Mouse (Mus musculus) liver, adult (tissue): Measurements from ENCODE around the gene Islr2.

Experiments used
- GATA4 ChIP-seq: IDR thresholded peaks from 2 replicates; pipeline ENCODE4 v1.6.1; 2014; ENCODE audit warnings: mild to moderate bottlenecking, low read length; ENCODE audit not compliant: insufficient replicate concordance

Gene Islr2

DNA sequence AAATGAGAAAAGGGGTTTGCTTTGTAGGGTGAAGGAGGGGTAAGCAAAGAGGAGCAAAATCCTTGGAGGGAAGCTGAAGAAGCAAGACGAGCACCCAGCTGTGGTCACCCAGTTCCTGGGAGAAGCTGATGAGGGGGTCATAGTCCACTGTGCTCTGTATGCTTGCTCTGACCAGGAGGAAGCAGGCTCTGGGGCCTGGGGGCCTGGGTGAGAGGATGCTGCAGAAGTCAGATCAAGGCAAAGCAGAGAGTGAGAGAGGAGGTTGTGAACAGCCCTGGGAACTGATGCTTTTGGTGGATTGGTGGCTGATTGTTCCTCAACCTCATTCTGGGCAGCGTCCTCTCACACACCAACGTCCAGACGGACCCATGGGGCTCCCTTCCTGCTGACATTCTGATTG lies 27.0 kb downstream of the Islr2 start:
- no peak for TF ChIP-seq GATA4

DNA sequence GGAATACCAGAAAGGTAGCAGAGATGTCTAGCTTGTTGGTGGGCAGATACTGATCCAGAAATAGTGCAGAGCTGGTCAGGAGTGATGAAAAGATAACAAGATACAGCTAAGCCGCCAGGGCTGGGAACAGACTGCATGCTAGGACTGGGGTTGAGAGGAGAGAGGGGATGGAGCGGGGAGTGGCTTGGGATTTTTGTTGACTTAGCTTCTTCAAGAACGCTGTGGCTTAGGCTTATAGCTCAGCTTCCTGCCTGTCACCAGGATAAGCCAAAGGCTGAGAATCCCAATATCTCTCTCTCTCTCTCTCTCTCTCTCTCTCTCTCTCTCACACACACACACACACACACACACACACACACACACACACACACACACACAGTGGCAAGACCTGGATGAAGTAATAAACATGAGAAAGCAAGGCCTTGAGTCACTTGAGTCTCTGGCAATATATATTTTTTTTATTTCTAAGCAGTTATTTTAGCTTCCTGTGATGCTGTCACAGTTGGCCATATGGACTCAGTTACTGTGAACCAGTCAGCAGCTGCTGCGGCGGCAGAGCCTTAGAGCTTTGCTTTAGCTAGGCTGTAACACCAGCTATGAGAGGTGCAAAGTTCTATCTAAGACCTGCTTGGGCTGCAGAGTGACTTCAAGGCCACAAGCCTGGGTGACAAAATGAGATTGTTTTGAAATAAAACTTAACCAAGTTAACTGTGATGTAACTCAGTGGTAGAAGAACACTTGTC lies 28.2 kb downstream of the Islr2 start:
- TF ChIP-seq GATA4 = no peak

DNA sequence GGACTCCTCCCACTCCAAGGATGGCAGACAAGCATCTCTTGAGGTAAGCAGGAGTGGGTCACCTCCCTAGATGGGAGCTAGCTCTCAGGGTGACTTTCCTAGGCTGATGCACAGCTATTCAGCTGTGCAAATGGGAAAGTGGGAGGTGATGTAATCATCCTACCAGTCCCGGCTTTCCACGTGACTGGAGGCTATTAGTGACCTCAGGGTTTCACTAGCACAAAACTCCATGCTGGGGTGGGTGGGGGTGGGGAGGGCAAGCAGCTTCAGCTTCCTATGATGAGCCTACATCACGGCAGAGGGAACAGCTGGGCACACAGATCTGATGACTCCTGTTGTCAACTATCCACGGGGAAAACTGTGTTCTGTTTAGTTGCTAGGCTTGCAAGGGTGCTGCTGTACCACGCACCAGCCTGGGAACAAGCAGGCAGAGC lies 29.3 kb downstream of the Islr2 start:
- TF ChIP-seq GATA4 = no peak

DNA sequence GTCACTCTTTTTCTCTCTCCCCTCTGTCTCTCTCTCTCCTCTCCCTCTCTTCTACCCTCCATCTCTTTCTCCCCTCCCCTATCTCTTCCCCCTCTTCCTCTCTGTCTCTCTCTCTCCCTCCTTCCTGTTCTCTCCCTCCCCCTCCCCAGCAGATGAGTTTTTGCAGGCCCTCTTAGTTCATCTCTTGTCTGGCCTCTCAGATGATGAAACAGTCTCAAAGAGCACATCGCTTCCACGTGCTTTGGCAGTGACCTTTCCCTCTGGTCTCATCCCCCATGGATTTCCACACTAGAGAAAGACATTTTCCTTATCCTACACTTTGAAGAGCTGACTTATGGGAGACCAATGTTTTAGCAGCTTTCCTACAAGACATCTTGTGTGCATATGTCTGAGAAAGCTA lies 31.3 kb downstream of the Islr2 start:
- TF ChIP-seq GATA4 = no peak

DNA sequence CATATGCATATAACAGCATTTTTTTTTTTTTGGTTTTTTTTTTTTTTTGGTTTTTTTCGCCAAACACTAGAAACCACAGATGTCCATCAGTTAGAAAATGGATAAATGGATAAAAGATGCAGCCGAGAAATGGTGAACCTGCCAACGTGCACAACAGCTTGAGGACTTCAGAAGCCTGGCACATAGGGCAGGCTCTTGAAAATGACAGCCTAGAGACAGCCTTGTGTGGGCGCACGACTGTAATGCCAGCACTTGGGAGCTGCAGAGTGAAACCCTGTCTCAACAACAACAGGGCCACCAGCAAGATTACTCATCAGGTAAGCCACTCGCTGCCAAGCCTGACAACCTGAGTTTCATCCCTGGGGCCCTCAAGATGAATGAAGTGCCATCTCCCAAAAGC lies 34.7 kb downstream of the Islr2 start:
- no peak for TF ChIP-seq GATA4

DNA sequence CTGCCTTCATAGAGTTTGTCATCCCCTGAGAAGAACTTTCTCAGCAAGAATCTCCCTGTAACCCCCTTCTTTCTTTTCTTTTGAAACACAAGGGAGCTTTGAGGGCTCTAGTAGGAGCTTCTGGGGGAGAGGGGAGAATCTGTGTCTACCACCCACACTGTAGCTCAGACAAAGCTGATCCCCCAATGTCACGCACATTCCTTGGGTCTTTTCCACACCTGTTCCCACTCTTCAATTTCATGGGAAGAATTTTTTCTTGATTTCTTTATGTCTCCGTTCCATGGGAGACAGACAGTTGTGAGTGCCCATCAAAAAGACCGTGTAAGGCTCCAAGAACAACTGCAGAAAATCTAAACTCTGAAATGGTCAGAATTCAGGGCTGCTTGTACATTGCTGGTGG lies 35.2 kb downstream of the Islr2 start:
- no peak for TF ChIP-seq GATA4

DNA sequence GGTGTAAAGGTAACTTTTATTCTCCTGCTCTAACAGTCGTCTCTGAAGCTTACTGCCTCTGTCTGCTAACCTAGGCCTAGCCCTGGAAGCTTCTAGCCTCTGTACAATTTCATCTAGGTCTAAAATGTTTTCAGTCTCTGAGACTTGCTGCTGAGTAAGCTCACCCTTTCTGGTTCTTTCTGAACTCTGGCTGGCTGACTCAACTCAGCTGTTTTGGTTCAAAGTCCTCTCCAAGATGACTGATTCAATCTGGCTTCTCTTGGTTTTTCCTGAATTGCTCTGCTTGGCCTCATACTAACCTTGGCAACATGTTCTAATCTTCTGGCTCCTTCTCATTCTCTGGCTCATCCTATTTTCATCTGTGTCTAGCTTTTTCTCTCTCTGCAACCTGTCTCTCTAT lies 38.3 kb downstream of the Islr2 start:
- no peak for TF ChIP-seq GATA4

DNA sequence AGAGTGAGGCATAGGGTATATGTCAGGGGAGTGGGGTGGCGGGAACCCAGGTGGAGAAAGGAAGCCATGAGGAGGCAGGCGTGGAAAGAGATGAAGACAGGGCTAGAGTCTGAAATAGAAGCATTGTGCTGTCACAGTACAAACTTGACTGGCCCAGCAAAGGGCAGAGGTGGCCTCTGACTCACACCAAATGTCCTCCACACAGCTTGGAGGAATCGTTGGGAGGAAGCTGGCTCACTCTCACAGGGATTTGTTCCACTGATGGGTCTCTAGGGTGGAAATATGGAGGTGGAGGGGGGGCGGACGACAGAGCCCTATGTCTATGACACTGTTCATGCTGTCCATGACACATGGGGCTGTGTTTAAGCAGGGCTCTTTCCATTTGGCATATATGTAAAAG lies 41.0 kb downstream of the Islr2 start:
- TF ChIP-seq GATA4 = no peak

DNA sequence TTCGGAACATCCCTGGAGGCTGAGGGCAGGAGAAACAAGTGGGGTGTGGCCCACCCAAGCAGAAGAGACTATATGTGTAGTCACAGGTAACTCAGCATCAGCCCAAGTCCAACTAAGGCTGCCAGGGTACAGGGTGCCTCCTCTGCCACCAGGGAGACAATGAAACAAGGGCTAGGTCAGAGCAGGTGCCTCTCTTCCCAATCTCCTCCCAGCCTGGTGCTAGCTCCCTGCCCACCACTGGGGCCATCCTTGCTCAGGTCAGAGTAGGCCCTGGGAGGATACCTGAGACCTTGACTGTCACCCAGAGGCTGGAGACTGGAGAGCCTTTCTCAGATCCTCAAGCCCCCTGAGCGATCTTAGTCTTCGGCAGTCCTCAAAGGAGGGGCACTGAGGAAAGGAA lies 41.9 kb downstream of the Islr2 start:
- no peak for TF ChIP-seq GATA4

DNA sequence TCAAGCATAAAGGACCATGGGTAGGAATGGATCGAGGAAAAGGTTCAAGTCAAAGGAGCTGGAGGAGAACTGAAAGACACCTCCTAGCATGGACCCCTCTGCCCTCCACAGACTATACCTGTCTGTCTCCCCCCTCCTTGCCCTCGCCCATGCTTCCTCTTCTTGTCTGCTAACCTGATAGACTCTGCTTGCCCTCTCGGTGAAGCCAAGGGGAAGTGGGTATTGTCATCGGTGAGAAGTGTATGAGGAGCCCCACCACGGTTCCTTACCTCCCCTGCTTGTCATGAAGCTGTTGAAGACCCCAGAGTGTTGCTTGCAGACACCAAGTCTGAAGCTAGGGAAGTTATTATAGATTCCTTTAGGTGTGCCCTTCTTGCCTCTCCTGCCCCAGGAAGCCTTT lies 43.8 kb downstream of the Islr2 start:
- no peak for TF ChIP-seq GATA4

DNA sequence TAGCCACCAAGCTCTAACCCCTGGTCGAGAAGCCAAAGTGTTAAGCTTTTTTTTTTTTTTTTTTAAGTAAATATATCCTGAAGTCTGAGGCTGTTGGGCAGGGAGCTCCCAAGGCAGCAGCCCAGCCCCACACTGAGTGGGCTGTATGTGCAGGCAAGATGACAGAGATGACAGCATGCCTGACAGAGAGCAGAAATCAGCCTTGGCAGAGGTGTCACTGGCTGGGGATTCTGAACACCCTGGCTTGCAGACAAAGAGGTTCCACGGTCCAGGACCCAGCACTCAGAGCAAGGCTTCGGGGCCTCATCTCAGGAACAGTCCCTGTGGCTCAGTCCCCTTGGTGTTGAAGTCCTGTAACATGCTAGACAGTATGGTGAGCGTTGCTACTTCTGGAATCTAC lies 44.3 kb downstream of the Islr2 start:
- no peak for TF ChIP-seq GATA4

DNA sequence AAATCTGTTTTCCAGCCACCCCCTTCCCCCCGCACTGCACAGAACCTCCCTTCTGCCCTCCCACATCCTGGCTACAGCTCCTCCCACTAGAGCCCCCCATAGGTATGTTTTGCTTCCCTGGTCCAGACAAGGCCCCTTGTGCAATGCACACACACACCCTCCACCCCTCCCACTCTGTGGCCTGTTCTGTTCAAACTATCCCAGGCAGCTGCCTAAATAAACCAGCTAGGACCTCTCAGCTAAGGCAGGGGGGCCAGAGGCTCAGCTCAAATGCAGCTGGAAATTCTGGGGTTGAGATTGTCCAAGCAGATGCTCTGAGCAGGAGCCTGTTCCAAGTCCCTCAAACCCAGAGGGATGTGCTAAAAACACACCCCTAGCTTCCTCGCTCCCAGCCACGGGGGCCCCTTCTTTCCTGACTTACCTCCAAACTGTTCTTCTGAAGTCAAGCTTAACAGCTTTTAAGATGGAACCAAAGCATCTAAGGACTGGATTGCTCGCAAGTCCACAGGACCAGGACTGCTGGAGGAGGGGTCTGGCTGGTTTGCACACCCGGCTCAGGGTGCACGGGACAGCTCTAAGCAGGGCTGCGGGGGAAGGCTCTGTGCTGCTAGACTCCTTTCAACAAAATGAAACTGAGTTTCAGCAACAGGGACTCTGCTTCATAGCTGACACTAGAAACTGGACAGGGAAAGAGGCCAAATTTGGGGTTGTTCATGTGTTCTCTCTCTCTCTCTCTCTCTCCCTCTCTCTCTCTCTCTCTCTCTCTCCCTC lies 45.4 kb downstream of the Islr2 start:
- no peak for TF ChIP-seq GATA4

DNA sequence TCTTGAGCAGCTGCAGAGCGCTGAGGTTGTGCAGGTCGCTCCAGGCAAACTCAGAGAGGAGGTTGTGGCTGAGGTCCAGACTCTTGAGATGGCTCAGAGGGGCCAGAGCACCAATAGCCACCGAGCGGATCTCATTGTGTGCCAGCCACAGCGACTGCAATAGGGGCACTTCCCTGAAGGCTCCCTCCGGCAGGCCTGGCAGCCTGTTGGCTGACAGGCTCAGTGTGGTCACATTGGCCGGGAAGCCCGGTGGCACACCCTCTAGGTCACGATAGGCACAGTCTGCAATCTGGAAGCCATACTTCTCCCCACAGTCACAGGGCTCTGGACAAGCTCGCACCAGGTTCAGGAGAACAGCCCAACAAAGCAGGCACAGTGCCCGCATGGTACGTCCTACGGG lies 46.3 kb downstream of the Islr2 start:
- no peak for TF ChIP-seq GATA4

DNA sequence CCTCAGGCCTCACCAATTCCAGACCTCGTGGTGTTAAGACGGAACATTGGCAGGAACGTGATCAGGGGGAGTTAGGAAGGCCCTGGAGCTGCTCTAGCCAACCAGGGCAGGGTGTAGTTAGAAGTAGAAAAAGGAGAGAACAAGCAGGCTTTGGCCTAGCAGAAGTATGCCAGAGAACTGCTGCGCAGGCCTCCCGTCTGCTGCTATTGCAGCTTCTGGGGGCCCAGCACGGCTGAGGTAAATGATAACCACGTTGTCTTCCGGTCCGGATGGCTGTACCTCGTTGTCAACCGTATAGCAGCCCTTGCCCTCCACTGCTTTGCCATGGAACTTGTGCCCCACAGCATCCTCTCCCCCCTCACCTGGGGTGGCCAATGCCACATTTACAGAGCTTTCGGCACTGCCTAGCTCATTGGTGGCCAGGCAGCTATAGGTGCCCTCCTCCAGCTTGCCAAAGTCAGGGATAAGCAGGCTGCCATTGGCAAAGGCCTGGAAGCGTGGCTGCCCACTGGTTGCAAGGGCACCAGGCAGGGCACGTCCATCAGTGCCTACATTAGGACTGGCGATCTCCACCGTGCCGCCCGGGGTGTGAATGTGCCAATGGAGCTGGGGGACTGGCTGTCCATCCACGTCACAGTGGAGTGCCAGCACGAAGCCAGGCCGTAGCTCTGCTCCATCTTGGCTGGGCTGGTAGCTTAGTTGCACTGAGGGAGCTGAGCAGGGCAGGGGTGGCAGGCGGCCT lies 47.1 kb downstream of the Islr2 start:
- TF ChIP-seq GATA4 = no peak

DNA sequence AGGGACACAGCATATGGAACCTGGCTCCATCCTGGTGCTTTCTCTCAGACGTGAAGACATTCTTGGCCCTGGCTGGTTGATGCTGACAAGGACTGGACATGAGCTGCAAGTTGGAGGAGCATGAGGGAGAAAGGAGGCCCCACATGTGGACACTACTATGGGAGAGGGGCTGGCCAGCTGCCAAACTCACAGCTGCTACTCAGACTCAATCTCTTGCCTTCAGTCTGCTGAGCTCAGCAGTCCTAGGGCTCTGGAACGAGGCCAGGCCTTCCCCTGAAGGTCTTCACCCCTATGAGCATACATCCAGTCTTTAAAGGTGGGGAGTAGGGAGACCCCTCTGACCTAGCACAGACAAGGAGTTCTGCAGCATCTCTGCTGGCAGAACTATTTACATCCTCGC lies 48.8 kb downstream of the Islr2 start:
- TF ChIP-seq GATA4 = no peak

DNA sequence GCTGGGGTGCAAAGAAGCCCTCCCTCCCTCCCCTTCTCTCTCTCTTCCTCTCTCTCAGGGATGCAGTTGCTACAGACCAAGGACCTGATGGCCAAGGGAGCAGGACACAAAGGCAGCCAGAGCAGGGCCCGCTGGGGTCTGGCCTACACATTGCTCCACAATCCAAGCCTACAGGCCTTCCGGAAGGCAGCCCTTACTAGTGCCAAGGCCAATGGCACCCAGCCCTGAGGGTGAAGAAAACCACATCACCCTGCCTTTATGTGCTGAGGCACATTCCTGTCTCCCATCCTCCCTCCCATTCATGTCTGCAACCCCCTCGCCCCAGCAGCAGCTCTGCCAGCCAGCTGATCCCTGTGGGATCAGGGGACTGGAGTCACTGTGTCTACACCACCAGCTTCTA lies 51.0 kb downstream of the Islr2 start:
- no peak for TF ChIP-seq GATA4
